Mouse (Mus musculus): ENCODE results near the gene Lctl. TPM values are rescaled to one million over a fixed set of nuclear protein-coding genes. Genes with fewer than 3 reads are reported as not detected.

Lctl gene
- polyA plus RNA-seq, 1 experiment = not detected

- H3K4me1 ChIP-seq (ENCODE audit: control insufficient read depth, insufficient read depth, low read length) = peaks cover 9% of the 10 kb centered on the region
- WGBS = 4% methylated on average over 48 of the region's 49 CpGs
- no peak overlapping the region for H3K27ac ChIP-seq (ENCODE audit: insufficient read depth, low read depth, low read length)
- peak overlapping the region; percentile 34 for H3K4me3 ChIP-seq (ENCODE audit: insufficient read depth, low read depth, low read length)
- TF ChIP-seq CTCF (IDR thresholded peaks at IDR 0.05; ENCODE audit: insufficient read depth, low read depth, low read length) (no peak), POLR2A (IDR thresholded peaks at IDR 0.05; ENCODE audit: insufficient read depth, low read depth, low read length) (no peak)
Measured at GRCm38 (mm10) chr9:64084661-64085399, 32.1 kb upstream of the Lctl start.

DNA sequence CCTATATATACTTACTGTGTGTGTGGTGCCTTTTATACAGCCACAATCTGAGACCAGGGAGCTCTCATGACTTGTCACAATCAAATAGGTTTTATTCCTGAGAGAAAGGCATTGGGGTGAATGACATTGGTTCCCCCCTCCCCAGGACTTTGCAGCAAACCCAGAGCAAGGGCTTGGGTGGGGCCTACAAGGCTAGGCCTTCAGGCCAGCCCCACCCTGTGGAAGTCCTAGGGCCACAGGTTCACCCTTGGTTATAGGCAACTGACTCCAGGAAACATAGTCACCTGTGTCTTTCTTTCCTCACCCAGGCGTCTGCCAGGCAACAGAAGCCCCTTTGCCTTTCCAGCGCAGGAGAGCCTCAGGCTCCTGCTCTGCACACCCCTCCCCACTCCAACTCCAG, 31.0 kb upstream of the Lctl start:
- Histone ChIP-seq H3K4me1 (ENCODE audit: control insufficient read depth, insufficient read depth, low read length) (peaks cover 9% of the 10 kb centered on the region), H3K27ac (ENCODE audit: insufficient read depth, low read depth, low read length) (no peak overlapping the region), H3K4me3 (ENCODE audit: insufficient read depth, low read depth, low read length) (no peak overlapping the region)
- TF ChIP-seq CTCF (IDR thresholded peaks at IDR 0.05; ENCODE audit: insufficient read depth, low read depth, low read length) (no peak), POLR2A (IDR thresholded peaks at IDR 0.05; ENCODE audit: insufficient read depth, low read depth, low read length) (no peak)
- 90% methylated on average over 2 of the region's 2 CpGs for WGBS

GRCm38 (mm10) chr9:64086543-64086942, 30.4 kb upstream of the Lctl start:
- H3K4me1 ChIP-seq (ENCODE audit: control insufficient read depth, insufficient read depth, low read length) = peaks cover 9% of the 10 kb centered on the region
- 92% methylated on average over 6 of the region's 6 CpGs for WGBS
- no peak overlapping the region for H3K4me3 ChIP-seq (ENCODE audit: insufficient read depth, low read depth, low read length)
- TF ChIP-seq CTCF (IDR thresholded peaks at IDR 0.05; ENCODE audit: insufficient read depth, low read depth, low read length) (no peak), POLR2A (IDR thresholded peaks at IDR 0.05; ENCODE audit: insufficient read depth, low read depth, low read length) (no peak)
- no peak overlapping the region for H3K27ac ChIP-seq (ENCODE audit: insufficient read depth, low read depth, low read length)

DNA sequence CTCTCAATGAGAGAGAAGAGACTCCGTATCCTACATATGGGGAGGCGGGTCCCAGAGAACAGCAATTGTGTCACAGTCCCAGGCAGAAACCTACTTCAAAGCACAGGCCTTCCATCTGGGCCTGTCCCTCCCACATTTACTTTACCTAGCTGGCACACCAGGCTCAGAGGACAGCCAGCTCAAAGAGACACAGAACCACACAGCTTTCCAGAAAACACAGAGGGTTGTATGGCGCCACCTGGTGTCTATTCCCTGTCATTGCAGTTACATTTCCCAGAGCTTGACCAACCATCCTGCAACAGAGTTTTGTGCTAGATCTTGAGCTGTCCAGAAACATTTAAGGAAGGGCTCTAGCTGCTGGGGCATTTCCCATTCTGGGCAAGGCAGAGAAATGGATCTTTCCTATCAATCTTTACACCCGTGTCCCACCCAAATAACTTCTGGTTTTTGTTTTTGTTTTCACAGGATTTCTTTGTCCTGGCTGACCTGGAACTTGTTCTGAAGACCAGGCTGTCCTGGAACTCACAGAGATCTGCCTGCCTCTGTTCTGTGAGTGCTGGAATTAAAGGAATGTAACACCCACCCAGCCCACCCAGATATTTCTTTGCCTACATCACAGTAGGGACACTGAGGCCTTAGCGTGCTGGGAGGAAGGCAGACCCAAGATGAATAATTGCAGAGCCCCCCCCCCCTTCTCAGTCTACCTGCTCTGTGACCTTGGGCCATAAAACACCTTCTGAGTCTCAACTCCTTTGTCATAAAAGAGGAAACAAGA, 29.3 kb upstream of the Lctl start:
- Histone ChIP-seq H3K27ac (ENCODE audit: insufficient read depth, low read depth, low read length) (no peak overlapping the region), H3K4me1 (ENCODE audit: control insufficient read depth, insufficient read depth, low read length) (peaks cover 9% of the 10 kb centered on the region), H3K4me3 (ENCODE audit: insufficient read depth, low read depth, low read length) (no peak overlapping the region)
- no peak for TF ChIP-seq POLR2A (IDR thresholded peaks at IDR 0.05; ENCODE audit: insufficient read depth, low read depth, low read length)
- peak; percentile 48; the same call in 1 of the 2 replicates for TF ChIP-seq CTCF (IDR thresholded peaks at IDR 0.05; ENCODE audit: insufficient read depth, low read depth, low read length)
- WGBS = 58% methylated on average over 5 of the region's 5 CpGs

GRCm38 (mm10) chr9:64088346-64088745, 28.6 kb upstream of the Lctl start:
- TF ChIP-seq CTCF (IDR thresholded peaks at IDR 0.05; ENCODE audit: insufficient read depth, low read depth, low read length) = no peak
- TF ChIP-seq POLR2A (IDR thresholded peaks at IDR 0.05; ENCODE audit: insufficient read depth, low read depth, low read length) = no peak
- WGBS = 94% methylated on average over 7 of the region's 7 CpGs
- Histone ChIP-seq H3K27ac (ENCODE audit: insufficient read depth, low read depth, low read length) (no peak overlapping the region), H3K4me3 (ENCODE audit: insufficient read depth, low read depth, low read length) (no peak overlapping the region), H3K4me1 (ENCODE audit: control insufficient read depth, insufficient read depth, low read length) (peaks cover 9% of the 10 kb centered on the region)

DNA sequence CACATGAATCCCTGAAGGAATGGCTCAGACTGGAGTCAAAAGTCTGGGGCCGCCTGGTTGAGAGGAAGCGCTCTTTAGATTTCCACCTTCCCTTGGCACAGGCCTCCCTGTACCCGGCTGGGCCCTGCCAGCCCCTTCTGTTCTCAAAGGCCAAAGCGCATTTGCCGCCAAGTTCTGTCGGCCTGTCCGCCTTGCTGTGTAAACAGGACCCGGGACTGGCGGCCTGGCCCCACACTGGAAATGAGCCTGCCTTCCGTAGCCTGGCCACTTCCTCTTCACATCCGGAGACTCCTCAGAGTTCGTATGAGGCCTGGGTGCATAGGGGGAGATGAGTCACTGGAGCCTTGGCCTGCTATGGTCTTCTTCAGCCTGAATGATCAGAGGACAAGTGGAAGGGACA, 27.9 kb upstream of the Lctl start:
- Histone ChIP-seq H3K4me3 (ENCODE audit: insufficient read depth, low read depth, low read length) (no peak overlapping the region), H3K27ac (ENCODE audit: insufficient read depth, low read depth, low read length) (no peak overlapping the region), H3K4me1 (ENCODE audit: control insufficient read depth, insufficient read depth, low read length) (peaks cover 10% of the 10 kb centered on the region)
- WGBS = 71% methylated on average over 12 of the region's 12 CpGs
- TF ChIP-seq CTCF (IDR thresholded peaks at IDR 0.05; ENCODE audit: insufficient read depth, low read depth, low read length) = no peak
- no peak for TF ChIP-seq POLR2A (IDR thresholded peaks at IDR 0.05; ENCODE audit: insufficient read depth, low read depth, low read length)

DNA sequence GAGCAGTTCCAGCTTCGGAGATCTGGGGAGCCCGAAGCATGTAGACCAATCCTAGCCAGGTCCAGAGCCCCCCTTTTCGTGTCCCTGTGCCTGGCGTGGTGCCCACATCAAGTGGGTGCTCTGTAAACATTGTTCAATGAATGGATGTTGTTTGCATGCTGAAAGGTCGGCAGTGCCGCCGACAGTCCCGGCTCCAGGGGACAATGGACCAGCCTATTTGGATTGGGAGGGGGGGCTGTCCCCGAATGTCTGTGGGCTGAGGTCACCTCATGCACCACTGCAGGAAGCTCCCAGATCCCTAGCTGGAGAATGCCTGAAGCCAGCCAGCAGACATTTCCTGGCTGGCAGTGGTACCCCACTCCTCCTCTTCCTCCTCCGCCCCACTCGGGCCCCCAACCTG, 22.9 kb upstream of the Lctl start:
- WGBS = 36% methylated on average over 11 of the region's 11 CpGs
- Histone ChIP-seq H3K27ac (ENCODE audit: insufficient read depth, low read depth, low read length) (no peak overlapping the region), H3K4me1 (ENCODE audit: control insufficient read depth, insufficient read depth, low read length) (peaks cover 4% of the 10 kb centered on the region; the same call in 1 of the 2 replicates), H3K4me3 (ENCODE audit: insufficient read depth, low read depth, low read length) (no peak overlapping the region)
- TF ChIP-seq POLR2A (IDR thresholded peaks at IDR 0.05; ENCODE audit: insufficient read depth, low read depth, low read length) = no peak
- no peak for TF ChIP-seq CTCF (IDR thresholded peaks at IDR 0.05; ENCODE audit: insufficient read depth, low read depth, low read length)

DNA sequence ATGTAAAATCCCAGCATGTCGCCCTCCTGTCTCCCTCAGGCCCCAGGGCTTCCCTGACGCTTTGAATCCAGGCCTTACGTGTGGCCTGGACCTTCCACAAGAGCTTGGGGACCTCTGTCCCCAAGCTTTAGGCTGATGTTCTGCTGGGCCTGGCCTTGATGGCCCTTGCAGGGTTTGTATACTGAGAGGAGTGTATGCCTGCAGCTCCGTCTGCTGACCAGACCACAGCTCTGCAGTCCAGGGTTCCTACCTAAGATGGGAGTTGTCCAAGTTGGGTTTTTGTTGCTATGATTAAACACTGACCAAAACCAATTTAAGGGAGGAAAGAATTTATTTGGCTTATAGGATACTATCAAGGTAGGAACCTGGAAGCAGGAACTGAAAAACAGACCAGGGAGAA, 18.7 kb upstream of the Lctl start:
- 91% methylated on average over 4 of the region's 4 CpGs for WGBS
- no peak overlapping the region for H3K4me3 ChIP-seq (ENCODE audit: insufficient read depth, low read depth, low read length)

GRCm38 (mm10) chr9:64100442-64100841, 16.5 kb upstream of the Lctl start:
- Histone ChIP-seq H3K27ac (ENCODE audit: insufficient read depth, low read depth, low read length) (no peak overlapping the region), H3K4me3 (ENCODE audit: insufficient read depth, low read depth, low read length) (no peak overlapping the region), H3K4me1 (ENCODE audit: control insufficient read depth, insufficient read depth, low read length) (no peaks in the 10 kb centered on the region)
- 16% methylated on average over 4 of the region's 4 CpGs for WGBS
- TF ChIP-seq CTCF (IDR thresholded peaks at IDR 0.05; ENCODE audit: insufficient read depth, low read depth, low read length) (0 out of 2 replicates have a peak, but pooled peaks have one; percentile 27), POLR2A (IDR thresholded peaks at IDR 0.05; ENCODE audit: insufficient read depth, low read depth, low read length) (no peak)

More for the DNA sequence above, 18.7 kb upstream of the Lctl start:
- Histone ChIP-seq H3K4me1 (ENCODE audit: control insufficient read depth, insufficient read depth, low read length) (peaks cover 4% of the 10 kb centered on the region; the same call in 1 of the 2 replicates), H3K27ac (ENCODE audit: insufficient read depth, low read depth, low read length) (no peak overlapping the region)
- TF ChIP-seq POLR2A (IDR thresholded peaks at IDR 0.05; ENCODE audit: insufficient read depth, low read depth, low read length) (no peak), CTCF (IDR thresholded peaks at IDR 0.05; ENCODE audit: insufficient read depth, low read depth, low read length) (no peak)
